Mouse (Mus musculus) midbrain, embryonic 16.5 days (tissue): Measurements from ENCODE around the gene Actr3b. TPM values are rescaled to one million over a fixed set of nuclear protein-coding genes. Genes with fewer than 3 reads are reported as not detected.

ENCODE experiments used
- ATAC-seq: fragments of 200-750 bp; cut with Nextera tagmentation; 2 replicates; pipeline ENCODE4 v1.8.0; 2017; ENCODE audit warnings: moderate TSS enrichment
- H3K27ac ChIP-seq: fragments of 300-500 bp; sonication (generic); 2 replicates; pipeline ENCODE4 v1.5.1; 2014; ENCODE audit warnings: mild to moderate bottlenecking, low read length, mixed read lengths
- H3K27me3 ChIP-seq: fragments of 300-500 bp; sonication (generic); 2 replicates; pipeline ENCODE4 v1.6.1; 2014; ENCODE audit warnings: low read depth, low read length, mixed read lengths; ENCODE audit not compliant: control insufficient read depth, insufficient read depth
- H3K36me3 ChIP-seq: fragments of 300-500 bp; sonication (generic); 2 replicates; pipeline ENCODE4 v1.6.1; 2014; ENCODE audit warnings: mild to moderate bottlenecking, low read length, moderate library complexity, mixed read lengths; ENCODE audit not compliant: control insufficient read depth, insufficient read depth
- H3K4me1 ChIP-seq: fragments of 300-500 bp; sonication (generic); 2 replicates; pipeline ENCODE4 v1.6.1; 2014; ENCODE audit warnings: mild to moderate bottlenecking, low read length, mixed read lengths; ENCODE audit not compliant: control insufficient read depth, insufficient read depth
- H3K4me2 ChIP-seq: fragments of 300-500 bp; sonication (generic); 2 replicates; pipeline ENCODE4 v1.6.1; 2014; ENCODE audit warnings: mild to moderate bottlenecking, low read length, mixed read lengths
- H3K4me3 ChIP-seq: fragments of 300-500 bp; sonication (generic); 2 replicates; pipeline ENCODE4 v1.5.1; 2014; ENCODE audit warnings: low read depth, mild to moderate bottlenecking, low read length, moderate library complexity, mixed read lengths
- H3K9ac ChIP-seq: fragments of 300-500 bp; sonication (generic); 2 replicates; pipeline ENCODE4 v1.6.1; 2014; ENCODE audit warnings: low read depth, low read length, mixed read lengths
- H3K9me3 ChIP-seq: fragments of 300-500 bp; sonication (generic); replicated peaks from 2 replicates; pipeline ENCODE4 v1.6.1; 2014; ENCODE audit warnings: mild to moderate bottlenecking, low read length, mixed read lengths; ENCODE audit not compliant: control insufficient read depth, poor library complexity, severe bottlenecking
- WGBS: fragments of 180-500 bp; shearing (Covaris S2); extraction: QIAGEN DNeasy Blood & Tissue Kit; methylation state at CpG from one replicate; pipeline ENCODE4 v1.1.7; 2014; 5-methylcytosine and 5-hydroxymethylcytosine counted together
- polyA plus RNA-seq: library from polyadenylated mRNA; unstranded; fragments of >200 nt; fragmentation: Nextera tagmentation; extraction: Ambion mirVana; gene quantifications from 2 replicates; pipeline ENCODE4 v1.2.1, GENCODE M21; 2015

Gene Actr3b
- polyA plus RNA-seq, 1 experiment from 2014 or later: 44.5 TPM

DNA sequence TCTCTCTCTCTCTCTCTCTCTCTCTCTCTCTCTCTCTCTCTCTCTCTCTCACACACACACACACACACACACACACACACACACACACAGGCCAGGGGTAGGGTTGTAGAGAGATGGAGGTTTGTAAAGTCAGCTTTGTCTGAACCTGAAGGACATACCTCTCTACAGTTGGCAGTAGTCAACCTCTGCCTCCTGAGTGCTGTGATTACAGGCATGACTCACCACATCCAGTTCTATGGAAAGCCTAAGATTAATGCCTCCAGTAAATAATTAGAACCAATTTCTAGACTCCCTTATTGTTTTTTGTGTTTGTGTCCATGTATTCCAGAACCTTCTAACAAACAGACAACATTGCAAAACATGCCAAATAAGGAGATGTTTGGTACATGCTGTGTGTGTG, 11.9 kb upstream of the Actr3b start:
- Histone ChIP-seq H3K27me3 (no peaks in the 10 kb centered on the region), H3K4me3 (no peak overlapping the region), H3K27ac (no peak overlapping the region), H3K4me2 (no peak overlapping the region), H3K4me1 (no peaks in the 10 kb centered on the region), H3K9ac (no peak overlapping the region), H3K9me3 (no peaks in the 10 kb centered on the region), H3K36me3 (no peaks in the 10 kb centered on the region)
- ATAC-seq: no peak

DNA sequence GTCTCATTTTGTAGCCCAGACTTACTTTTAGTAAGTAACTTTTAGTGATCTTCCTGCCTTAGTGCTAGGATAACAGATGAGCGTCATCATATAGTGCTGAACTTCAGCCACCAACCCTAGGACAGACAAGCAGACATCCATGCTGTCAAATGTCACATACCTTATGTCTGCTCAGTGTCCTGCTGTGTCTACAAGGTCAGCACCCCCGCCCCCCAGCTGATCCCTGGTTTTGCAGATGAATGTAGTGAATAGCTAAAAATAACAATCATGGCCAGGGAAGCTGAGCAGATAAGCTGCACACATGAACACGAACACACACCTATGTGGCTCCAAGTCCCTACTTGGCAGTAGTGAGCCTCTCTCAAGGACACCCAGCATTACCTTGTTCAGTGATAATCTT, 11.2 kb upstream of the Actr3b start:
- WGBS: 76% methylated on average over 3 of the region's 3 CpGs
- Histone ChIP-seq H3K4me3 (no peak overlapping the region), H3K9ac (no peak overlapping the region), H3K4me2 (no peak overlapping the region), H3K36me3 (no peaks in the 10 kb centered on the region), H3K27me3 (no peaks in the 10 kb centered on the region), H3K27ac (no peak overlapping the region), H3K9me3 (no peaks in the 10 kb centered on the region), H3K4me1 (peaks cover 1% of the 10 kb centered on the region)
- ATAC-seq: no peak

DNA sequence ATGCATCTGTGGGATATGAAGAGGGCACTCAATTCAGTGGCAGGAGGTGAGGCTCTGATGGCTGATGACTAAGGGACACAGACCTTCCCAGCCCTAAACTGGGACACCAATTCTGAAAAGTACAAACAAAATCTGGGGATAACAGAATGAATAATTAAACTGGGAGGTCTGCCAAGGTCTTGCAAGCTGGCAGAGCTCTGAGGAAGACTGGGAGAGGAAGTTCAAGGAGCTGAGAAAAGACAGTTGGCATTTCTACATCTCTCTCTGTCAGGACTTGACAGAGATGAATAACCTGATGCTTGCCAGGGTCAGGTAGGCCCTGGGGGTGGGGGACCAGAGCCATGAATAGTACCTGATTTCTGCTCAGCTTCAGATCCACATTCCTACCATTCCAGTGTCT, 8.2 kb upstream of the Actr3b start:
- no peak overlapping the region for H3K27ac ChIP-seq
- no peak for ATAC-seq
- H3K9ac ChIP-seq: no peak overlapping the region
- peaks cover 18% of the 10 kb centered on the region for H3K4me1 ChIP-seq
- no peak overlapping the region for H3K4me3 ChIP-seq
- no peaks in the 10 kb centered on the region for H3K36me3 ChIP-seq
- H3K27me3 ChIP-seq: no peaks in the 10 kb centered on the region
- H3K9me3 ChIP-seq: no peaks in the 10 kb centered on the region
- H3K4me2 ChIP-seq: no peak overlapping the region

DNA sequence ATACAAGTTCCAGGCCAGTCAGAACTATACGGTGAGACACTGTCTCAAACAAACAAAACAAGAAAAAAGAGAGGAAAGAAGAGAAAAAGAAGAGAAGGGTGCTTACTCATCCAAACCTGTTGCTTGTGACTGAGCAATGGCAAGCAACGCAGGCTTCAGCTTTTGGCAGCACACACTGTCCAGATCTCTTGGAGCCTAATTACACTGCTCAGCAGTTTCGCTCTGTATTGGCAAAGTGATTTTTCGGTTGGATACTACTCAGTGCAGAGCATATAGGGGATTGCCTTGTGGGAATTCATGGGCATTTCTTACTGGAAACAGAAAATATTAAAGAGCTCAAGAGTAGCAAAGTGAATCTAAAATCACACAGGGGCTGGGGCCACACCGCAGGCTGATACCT, 6.9 kb upstream of the Actr3b start:
- H3K27me3 ChIP-seq: no peaks in the 10 kb centered on the region
- H3K9me3 ChIP-seq: no peaks in the 10 kb centered on the region
- H3K9ac ChIP-seq: no peak overlapping the region
- no peak for ATAC-seq
- H3K27ac ChIP-seq: no peak overlapping the region
- 75% methylated on average over 5 of the region's 5 CpGs for WGBS
- H3K4me2 ChIP-seq: no peak overlapping the region
- no peaks in the 10 kb centered on the region for H3K36me3 ChIP-seq
- H3K4me1 ChIP-seq: peaks cover 18% of the 10 kb centered on the region
- H3K4me3 ChIP-seq: no peak overlapping the region

DNA sequence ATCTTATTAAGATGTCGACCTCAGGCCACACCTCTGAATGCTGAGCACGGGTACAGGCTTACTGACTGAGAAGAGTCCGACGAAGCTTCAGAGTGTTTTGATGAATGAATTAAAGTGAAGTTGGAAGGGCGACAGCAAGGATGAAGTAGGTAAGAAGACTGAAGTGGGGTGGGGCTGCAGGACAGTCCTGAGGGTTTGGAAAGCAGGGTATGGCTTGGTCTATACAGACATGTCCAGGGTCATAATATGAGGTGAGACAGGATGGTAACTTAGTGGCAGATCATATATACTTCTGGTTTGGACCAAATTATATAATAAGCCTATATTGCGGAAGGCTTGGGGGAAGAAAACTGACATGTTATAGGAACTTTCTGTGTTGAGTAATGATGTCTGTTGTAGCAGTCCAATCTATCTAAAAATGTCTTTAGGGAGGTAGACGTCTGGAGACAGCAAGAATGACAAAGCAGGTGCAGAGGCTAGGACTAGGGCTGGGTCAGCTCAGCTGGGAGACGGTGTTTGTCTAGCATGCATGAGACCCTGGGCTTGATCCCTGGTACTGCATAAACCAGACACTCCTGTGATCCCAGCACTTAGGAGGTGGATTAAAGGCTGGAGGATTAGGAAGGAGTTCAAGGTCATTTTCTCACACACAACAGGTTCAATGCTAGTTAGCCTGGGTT, 6.1 kb upstream of the Actr3b start:
- no peak overlapping the region for H3K9ac ChIP-seq
- WGBS: 31% methylated on average over 8 of the region's 8 CpGs
- no peak overlapping the region for H3K4me3 ChIP-seq
- H3K9me3 ChIP-seq: no peaks in the 10 kb centered on the region
- peak; percentile 64; the same call in 1 of the 2 replicates for ATAC-seq
- H3K4me1 ChIP-seq: peaks cover 18% of the 10 kb centered on the region
- no peak overlapping the region for H3K4me2 ChIP-seq
- H3K27me3 ChIP-seq: no peaks in the 10 kb centered on the region
- peak overlapping the region; percentile 60 for H3K27ac ChIP-seq
- no peaks in the 10 kb centered on the region for H3K36me3 ChIP-seq

DNA sequence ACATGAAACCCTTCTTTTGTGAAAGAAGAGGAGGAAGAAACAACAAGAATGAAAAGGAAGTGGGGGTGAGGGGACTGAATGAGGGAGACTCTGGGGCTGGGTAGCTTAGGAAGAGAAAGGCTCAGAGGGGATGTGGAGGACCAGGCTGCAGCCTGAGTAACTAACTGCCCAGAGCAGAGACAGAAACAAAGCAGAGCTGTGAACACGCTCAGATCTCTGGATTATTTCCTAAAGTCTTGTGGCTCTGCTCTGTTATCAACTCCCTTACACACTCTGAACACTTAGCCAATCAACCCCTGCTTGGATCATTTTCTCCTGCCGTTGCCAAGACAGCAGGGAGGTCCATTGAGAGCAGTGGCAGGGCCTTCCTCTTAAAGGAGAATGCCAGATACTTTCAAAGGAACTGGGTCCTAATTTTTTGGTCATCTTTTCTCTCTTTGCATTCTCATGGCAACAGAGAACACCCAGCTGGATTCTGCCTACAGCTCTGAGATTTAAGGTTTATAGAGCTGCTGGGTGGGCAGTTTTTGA, 5.5 kb upstream of the Actr3b start:
- H3K4me2 ChIP-seq: no peak overlapping the region
- peak; percentile 80 for ATAC-seq
- H3K4me1 ChIP-seq: peaks cover 20% of the 10 kb centered on the region
- H3K36me3 ChIP-seq: no peaks in the 10 kb centered on the region
- no peaks in the 10 kb centered on the region for H3K9me3 ChIP-seq
- peak overlapping the region; percentile 60 for H3K27ac ChIP-seq
- 0% methylated on average over 2 of the region's 2 CpGs for WGBS
- no peak overlapping the region for H3K9ac ChIP-seq
- no peaks in the 10 kb centered on the region for H3K27me3 ChIP-seq
- H3K4me3 ChIP-seq: no peak overlapping the region

DNA sequence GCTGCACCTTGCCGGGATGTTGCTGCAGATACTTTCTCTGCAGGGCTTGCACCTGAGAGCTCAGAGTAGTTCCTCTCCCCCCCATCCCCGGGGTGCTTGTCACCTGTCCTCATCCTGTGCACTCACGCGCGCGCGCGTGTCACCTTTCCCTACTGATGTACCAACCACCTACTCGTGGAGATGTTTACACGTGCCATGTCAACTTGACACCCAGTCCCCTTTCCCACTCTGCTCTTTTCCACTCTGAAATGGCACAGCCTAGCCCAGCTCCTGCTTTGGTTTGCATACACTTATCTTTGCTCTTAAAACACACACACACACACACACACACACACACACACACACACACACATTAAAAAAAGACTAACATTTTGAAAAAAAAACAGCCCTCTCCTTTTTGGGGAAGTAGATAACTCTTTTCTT, 624 bp downstream of the Actr3b start:
- WGBS: 3% methylated on average over 10 of the region's 10 CpGs
- ATAC-seq: no peak; the same call in 1 of the 2 replicates
- Histone ChIP-seq H3K4me3 (peak overlapping the region; percentile 87), H3K4me2 (peak overlapping the region; percentile 74), H3K9ac (peak overlapping the region; percentile 84), H3K36me3 (no peaks in the 10 kb centered on the region), H3K27me3 (no peaks in the 10 kb centered on the region), H3K4me1 (peaks cover 5% of the 10 kb centered on the region), H3K9me3 (no peaks in the 10 kb centered on the region), H3K27ac (no peak overlapping the region)

DNA sequence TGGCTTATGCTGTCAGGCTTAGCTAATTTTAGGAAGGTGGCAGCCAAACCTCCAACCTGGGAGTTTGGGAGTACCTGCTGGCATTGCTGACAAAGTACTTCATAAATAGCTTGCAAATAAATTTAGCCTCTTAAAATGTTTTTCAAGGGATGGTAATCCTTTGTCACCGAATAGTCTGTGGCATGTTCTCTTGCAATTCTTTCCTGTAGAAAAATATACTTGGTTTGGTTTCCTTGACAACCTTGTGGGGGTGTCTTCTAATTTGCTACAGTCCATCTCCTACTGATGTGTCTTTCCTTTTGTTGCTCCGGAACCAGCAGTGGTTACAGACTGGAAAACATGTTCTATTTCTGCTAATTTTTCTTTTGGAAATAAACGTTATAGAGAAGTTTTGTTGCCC, 1.1 kb downstream of the Actr3b start:
- H3K9ac ChIP-seq: no peak overlapping the region

DNA sequence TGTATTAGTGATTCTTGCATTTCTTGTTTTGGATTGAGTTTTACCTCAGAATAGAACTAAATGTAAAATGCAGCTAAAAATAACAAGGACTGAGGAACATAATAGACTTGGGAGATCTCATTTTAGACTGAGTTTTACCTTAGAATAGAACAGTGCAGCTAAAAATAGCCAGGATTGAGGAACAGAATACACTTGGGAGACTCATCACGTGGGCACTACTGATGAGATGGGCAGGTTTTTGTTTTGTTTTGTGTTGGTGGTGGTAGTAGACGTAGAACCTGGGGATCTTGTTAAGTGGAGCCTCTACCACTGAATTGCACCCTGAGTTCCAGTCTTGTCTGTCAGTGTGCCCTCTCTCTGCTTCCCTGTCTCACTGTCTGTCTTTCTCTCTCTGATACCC, 2.1 kb downstream of the Actr3b start:
- H3K4me2 ChIP-seq: no peak overlapping the region
- H3K27me3 ChIP-seq: no peaks in the 10 kb centered on the region
- no peaks in the 10 kb centered on the region for H3K36me3 ChIP-seq
- ATAC-seq: no peak
- no peak overlapping the region for H3K27ac ChIP-seq
- no peak overlapping the region for H3K4me3 ChIP-seq
- WGBS: 73% methylated on average over 2 of the region's 2 CpGs
- no peaks in the 10 kb centered on the region for H3K9me3 ChIP-seq
- peaks cover 5% of the 10 kb centered on the region; the same call in 1 of the 2 replicates for H3K4me1 ChIP-seq
- no peak overlapping the region for H3K9ac ChIP-seq

More for the DNA sequence above, 1.1 kb downstream of the Actr3b start:
- Histone ChIP-seq H3K9me3 (no peaks in the 10 kb centered on the region), H3K36me3 (no peaks in the 10 kb centered on the region), H3K27ac (no peak overlapping the region), H3K4me1 (peaks cover 5% of the 10 kb centered on the region; the same call in 1 of the 2 replicates), H3K4me3 (peak overlapping the region; percentile 87), H3K4me2 (peak overlapping the region; percentile 74), H3K27me3 (no peaks in the 10 kb centered on the region)
- WGBS: 47% methylated on average over 3 of the region's 3 CpGs
- ATAC-seq: no peak
